Mouse (Mus musculus): ENCODE measurements around the gene Catsper1.

DNA sequence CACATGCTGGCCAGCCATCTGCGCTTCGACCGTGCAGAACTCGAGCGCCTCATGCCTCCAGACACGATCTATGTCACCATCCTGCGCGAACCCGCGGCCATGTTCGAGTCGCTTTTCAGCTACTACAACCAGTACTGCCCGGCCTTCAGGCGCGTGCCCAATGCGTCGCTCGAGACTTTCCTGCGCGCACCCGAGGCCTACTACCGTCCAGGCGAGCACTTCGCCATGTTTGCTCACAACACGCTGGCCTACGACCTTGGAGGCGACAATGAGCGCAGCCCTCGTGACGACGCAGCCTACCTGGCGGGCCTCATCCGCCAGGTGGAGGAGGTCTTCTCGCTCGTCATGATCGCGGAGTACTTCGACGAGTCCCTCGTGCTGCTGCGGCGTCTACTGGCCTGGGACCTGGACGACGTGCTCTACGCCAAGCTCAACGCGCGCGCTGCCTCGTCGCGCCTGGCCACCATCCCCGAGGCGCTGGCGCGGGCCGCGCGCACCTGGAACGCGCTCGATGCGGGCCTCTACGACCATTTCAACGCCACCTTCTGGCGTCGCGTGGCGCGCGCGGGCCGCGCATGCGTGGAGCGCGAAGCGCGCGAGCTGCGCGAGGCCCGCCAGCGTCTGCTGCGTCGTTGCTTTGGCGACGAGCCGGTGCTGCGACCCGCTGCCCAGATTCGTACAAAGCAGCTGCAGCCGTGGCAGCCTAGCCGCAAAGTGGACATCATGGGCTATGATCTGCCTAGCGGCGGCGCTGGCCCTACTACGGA, 28.4 kb upstream of the Catsper1 start:
- TF ChIP-seq CTCF (IDR thresholded peaks at IDR 0.05; ENCODE audit: low read depth, low read length) (no peak), GATA1 (IDR thresholded peaks at IDR 0.05; ENCODE audit: borderline replicate concordance, low read length) (no peak)
